Mouse (Mus musculus) liver (tissue): Measurements from ENCODE around the gene Eepd1.

Source experiments
- DNase-seq: peaks from one replicate; pipeline ENCODE4 v3.0.0-alpha.2; 2020; ENCODE audit warnings: mixed read lengths

The Eepd1 gene

DNA sequence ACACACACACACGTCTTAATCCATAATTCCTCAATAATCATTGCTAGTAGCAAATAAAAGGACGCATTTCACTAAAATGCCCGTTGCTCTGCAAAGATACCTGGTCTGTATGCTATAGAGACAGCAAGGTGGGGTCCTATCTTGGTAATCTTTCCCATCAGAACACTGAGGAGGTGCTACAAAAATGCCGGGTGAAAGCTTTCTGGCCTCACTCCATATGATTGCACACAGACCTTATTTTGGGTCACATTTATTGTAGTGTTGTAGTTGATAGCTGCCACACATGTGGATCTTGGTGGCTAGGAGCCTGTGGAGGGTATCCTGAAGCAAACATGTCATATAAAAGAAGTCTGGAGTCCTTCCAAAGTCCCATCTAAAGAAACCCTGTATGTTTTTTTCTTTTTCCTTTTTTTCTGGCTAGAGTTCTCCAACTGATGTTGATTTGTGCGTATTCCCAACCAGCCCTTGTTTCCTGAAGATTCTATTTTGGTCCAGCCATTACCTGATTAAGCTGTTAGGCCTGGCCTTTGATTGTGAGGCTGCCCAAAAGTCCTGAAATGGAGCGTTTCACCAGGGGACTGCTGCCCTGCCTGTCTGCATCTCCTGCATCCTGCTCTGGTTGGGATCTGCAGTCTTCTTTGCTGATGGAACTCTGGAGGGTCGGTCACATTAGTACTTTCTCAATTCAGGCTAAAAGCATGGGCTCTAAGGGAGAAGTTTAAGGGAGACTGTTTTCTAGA lies 8.0 kb downstream of the Eepd1 start:
- DNase-seq = no peak

GRCm38 (mm10) chr9:25490278-25491145 lies 9.2 kb downstream of the Eepd1 start:
- DNase-seq = no peak

DNA sequence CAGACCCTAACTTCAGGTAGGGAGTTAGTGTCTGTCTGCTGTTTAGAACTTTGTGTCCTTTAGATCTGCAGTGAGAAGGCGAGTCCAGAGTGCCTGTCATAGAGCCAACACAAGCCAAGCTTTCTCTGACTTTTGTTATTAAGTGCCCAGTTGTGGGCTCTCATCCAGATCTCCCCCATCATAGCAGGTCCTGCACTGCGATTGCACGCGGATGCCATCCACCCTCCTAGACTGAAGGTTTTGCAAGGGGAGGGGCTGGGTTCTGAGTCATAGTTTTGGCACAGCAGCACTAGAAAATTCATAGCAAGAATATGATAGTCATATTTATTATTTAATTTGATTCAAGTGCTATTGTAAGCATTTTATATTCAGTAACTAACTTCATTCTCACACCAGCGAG lies 12.6 kb downstream of the Eepd1 start:
- no peak for DNase-seq

GRCm38 (mm10) chr9:25495601-25496000 lies 14.3 kb downstream of the Eepd1 start:
- no peak for DNase-seq

DNA sequence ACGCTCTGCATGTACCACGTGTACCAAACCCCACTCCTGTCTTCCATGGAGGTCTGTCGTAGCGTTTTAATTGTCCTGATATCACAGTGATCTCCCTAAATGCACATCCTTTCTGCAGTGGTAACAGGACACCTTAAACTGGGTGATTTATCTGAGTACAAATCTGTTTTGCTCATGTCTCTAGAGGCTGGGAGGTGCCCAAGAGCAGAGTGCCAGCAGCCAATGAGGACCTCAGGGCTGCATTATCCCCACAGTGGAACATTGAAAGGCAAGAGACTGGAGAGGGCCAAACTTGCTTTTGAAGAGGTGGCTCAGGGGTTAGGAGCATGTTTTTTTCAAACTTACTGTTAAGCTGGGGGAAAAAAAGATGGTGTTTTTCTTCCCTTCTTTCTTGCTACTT lies 14.8 kb downstream of the Eepd1 start:
- DNase-seq = no peak

DNA sequence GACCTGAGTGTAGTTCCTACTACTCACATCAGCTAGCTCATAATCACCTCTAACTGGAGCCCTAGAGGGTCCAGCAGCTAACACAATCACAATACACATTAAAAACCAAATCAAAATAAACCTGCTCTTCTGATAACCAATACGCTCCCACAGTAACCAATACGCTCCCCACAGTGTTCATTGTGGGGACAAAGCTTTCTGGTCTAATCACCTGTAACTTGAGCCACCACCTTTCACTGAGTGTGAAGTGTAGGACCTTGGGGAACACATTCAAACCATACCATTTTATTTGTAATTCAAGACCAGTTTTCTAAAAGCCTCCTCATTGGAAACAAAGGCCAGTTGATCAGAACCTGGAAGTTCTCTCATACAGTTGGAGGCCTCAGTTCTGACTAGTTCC lies 15.4 kb downstream of the Eepd1 start:
- DNase-seq = no peak

DNA sequence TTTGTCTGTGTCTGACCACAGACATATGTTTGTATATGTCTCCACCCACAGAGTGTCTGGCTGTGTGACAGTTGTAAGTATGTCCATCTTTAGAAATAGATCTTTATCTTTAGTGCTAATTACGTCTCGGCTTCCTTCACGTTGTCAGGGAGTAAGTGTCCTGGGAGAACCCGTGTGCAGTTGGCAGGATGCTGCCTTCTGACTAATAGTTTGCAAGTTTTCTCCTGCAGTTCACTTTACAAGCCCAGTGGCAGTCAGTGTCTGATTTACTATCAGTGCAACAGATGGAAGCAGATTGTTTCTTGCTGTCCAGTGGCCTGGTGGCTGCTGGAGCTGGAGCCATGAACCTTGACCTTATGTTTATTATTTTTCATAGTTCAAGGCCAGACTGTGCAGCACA lies 17.4 kb downstream of the Eepd1 start:
- no peak for DNase-seq

DNA sequence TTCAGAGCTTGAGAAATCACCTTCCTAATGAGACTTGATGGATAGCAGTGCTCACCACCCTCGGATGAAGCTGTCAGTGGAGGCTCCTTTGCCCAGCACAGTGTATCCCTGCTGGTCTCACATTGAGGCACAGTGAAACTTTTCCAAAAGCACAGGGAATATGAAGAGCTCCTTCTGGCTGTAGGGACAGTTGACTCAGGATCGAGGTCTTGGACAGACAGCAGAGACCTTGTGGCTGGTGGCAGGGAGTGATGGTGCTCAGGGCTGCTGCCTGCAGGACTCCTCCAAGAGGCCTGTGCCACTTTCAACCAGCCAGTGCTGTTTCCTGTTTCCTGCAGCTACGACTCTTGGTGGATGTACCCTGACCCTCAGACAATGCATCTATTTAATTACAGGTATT lies 18.0 kb downstream of the Eepd1 start:
- DNase-seq = no peak

DNA sequence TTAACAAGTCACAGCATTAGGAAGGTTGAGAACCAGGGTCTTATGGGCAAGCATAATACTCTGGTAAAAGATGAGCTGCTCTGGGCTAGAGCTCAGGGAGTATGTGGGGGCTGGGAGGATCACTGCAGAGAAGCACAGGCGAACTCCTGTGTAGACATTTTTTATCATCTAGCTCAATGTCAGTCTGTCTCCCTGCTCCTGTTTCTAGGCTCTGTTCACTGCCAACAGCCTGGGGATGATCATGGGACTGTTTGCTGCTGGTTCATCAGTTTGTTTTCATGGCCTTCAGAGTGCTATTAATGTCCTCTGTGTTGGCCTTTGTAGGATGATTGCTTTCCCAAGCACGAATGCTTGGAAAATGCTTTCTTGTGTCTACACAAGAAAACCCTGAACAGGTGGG lies 18.7 kb downstream of the Eepd1 start:
- DNase-seq = no peak

GRCm38 (mm10) chr9:25508825-25509224 lies 27.5 kb downstream of the Eepd1 start:
- no peak for DNase-seq

GRCm38 (mm10) chr9:25510572-25510971 lies 29.2 kb downstream of the Eepd1 start:
- no peak for DNase-seq

DNA sequence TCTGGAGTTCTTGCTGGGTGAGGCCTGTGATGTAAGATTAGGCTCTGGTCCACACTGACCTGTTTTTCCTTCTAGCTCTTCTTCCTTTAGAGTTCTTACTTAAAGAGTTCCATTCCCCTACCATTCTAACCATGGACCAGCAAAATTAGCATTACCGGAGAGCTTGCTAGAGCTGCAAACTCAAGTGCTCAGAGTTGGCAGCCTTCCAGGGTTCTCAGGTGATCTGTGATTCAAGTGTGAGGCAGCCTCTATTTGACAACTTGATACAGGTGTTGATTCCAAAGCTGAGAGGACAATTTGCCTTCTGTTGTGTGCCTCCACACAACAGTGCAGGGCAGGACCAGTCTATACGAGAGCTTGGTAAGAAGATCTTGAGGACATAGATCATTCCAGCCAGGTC lies 31.7 kb downstream of the Eepd1 start:
- DNase-seq = no peak

DNA sequence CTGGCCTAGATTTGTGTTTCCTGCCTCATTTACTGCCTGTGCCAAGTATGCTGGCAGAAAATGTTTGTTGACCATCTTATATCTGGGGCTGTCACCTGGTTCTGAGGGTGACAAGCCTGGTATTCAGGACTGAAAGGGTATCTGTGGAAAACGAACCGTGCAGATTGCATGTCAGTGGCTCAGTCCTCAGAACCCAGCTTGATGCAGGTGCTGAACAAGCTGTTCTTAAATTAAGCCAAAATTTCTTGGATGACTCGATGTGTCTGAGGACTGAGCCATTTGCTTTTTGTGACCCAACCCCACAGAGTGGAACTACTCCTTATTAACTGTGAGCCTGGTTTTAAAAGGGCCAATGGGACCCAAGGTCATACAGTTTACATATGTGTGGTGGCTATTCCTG lies 32.2 kb downstream of the Eepd1 start:
- DNase-seq = no peak

DNA sequence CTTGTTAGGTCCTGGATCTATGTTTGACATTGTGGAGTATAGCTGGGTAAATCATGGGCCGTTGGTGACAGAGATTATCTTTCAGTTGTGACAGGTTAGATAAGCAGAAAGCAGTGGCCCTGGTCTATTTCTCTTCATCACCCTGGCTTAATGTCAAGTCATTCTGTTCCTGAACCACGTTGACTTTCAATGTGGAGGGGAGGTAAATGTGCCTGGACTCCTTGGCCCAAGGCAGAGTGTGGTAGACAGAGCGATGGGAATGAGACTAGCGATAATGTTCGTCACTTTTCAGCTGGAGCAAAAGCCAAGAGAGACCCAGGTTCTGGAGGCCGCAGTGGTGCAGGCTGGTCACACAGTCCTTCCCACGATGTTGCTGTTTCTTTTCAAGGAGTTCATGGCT lies 35.3 kb downstream of the Eepd1 start:
- no peak for DNase-seq

- no peak for DNase-seq
Observed at GRCm38 (mm10) chr9:25517982-25518381, 36.6 kb downstream of the Eepd1 start.

DNA sequence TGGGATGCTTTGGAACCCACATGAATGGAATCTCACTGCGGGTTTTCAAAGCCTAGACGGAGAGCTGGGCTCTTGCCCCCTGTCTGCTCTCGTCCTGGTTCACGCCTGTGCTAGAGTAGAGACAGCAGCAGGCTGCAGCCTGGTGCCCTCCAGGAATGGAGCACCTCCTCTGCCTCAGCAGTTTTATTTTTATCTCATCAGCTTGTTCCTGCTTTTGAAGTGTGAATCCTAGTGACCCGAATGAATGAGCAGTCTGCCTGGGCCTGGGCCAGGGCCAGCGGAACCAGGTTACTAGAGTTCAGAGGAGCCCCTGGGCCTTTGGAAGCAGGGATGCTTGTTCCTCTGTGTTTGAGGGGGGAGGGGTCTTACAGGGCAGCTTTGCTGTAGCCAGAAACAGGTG lies 37.8 kb downstream of the Eepd1 start:
- no peak for DNase-seq

- no peak for DNase-seq
Observed at GRCm38 (mm10) chr9:25520826-25521225, 39.5 kb downstream of the Eepd1 start.

- DNase-seq = no peak
Observed at GRCm38 (mm10) chr9:25521825-25522224, 40.5 kb downstream of the Eepd1 start.

- no peak for DNase-seq
Observed at GRCm38 (mm10) chr9:25526516-25526915, 45.2 kb downstream of the Eepd1 start.

GRCm38 (mm10) chr9:25526927-25527337 lies 45.6 kb downstream of the Eepd1 start:
- DNase-seq = no peak

DNA sequence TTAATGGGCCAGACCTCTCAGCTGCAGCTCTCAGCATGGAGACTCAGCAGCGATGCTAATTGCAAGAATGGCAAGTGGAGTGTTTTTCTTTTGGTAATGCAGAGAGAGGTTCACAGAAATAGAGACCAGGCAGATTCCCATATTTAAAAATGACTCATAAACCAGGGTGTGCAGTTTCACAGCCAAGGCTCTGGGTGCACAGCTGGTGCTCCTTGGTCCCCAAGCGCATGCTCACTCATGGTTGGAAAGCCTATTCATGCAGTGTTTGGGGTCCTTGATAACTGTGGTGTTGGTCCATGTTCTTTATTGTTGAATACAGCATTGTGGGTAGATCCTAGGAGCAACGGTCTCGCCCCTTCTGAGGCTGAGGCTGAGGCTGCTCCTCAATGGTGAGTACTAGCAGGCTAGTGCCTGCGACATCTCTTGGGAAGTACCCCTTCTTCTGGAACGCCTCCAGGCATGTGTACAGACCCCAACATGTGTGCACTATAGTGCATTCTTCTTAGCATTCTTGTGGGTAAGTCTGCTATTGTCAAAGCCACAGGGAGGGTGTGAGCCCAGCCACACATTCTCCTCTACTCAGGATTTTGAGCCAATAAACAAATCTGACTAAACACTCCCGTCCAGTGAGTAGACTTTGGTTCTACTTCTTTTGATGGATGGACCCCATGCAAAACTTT lies 46.2 kb downstream of the Eepd1 start:
- no peak for DNase-seq

DNA sequence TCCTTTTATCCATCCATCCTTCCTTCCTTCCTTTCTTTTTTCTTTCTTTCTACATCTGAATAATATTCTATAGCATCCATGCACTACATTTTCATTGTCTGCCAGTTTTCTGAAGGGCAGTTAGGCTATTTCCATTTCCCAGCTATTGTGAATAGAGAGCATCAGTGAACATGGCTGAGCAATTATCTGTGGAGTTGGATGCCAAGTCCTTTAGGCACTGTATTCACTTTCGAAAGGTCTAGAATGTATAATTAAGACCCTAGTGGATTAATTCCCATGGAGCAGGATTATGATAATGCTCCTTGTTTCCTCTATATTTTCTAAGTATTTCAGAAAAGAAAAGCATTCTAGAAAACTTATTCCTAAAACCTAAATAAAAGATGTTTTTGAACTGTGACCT lies 50.3 kb downstream of the Eepd1 start:
- DNase-seq = no peak

- DNase-seq = no peak
Observed at GRCm38 (mm10) chr9:25532105-25532504, 50.8 kb downstream of the Eepd1 start.

GRCm38 (mm10) chr9:25535487-25535886 lies 54.1 kb downstream of the Eepd1 start:
- DNase-seq = no peak
